Mouse (Mus musculus): Measurements from ENCODE around the gene Nek9. TPM values are rescaled to one million over a fixed set of nuclear protein-coding genes. Genes with fewer than 3 reads are reported as not detected.
A peak's percentile ranks its signal among the peaks of the same experiment; 100 is the strongest.

The Nek9 gene
- total RNA-seq, 2 experiments from 2014 or later = 24.5 to 26.3 TPM

DNA sequence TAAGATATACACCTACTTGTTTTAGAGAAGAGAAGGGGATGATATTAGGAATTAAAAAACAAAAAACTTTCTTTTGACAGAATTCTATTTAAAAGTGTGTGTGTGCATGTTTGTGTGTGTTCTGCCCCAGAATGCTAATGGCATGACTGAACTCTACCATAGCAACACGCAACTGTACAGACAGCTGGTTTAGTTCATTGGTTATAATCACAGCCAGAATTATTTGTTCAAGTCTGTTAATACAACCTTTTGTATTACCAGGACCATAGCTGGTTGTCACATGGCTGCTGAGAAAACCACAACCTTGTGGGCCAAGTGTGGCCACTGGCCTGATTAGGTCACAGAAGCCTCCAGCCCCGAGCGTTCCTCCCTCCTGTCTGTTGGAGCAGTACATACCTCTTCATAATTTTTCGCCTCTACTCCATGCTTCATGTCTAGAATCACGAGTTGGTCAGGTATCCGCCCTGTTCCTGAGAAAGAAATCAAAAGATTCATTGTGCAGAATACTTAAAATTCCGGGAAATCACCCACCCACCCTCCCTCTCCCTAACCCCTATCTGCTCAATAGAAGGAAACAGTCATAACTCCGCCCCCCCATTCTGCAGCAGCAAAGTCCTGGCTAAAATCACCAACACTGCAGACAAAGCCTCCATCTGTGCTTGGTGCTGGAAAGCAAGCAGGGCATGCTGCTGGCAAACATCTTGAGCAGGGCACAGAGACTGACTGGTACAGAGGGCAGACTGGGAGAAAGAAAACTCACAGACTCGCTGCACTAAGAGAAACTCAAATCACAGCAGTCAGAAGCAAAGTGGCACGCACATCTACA, 11.5 kb upstream of the Nek9 start:
- intact Hi-C loops (cut with DNase I) = no loop called here
- DNase-seq (ENCODE audit: extremely low spot score in 1 of 2, low spot score in 2 of 2) = peak; percentile 63 to 64

DNA sequence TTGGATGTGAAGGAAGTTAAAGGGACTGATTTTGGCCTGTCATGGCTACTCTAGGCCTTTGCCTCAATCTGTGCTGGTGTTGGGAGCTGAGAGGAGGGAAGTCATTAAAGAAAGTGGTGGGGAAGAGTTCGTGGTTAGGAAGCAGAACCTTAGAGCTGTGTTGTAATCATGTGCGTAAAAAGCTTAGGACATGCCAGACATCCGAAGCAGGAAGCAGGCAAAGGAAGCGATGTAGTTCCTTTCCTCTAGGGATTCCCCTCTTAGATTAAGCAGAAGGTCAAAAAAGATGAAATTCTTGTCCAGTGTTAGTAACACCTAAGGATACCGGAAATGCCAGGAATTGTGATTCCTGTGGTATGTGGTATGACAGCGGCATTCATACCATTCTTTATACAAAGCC, 9.2 kb upstream of the Nek9 start:
- intact Hi-C loops (cut with DNase I) = no loop called here

DNA sequence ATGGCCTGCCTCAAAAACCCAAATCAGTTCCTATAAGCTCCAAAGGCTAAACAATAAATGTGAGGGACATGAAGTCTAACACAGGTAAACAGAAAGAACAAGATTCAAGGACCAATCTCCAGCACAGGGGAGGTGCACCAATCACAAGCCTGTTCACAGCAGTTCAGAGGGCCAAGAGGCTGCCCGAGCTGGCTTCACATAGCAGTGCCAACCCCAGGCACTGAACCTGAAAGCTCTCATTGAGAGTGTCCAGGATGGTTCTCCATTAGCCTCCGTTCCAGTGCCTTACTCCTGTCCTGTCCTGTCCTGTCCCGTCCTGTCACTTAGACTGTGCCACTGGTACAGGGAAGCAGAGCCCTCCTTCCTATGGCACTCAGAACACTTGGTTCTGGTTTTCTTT, 8.0 kb upstream of the Nek9 start:
- DNase-seq (ENCODE audit: extremely low spot score in 1 of 2, low spot score in 2 of 2) = no peak
- intact Hi-C loops (cut with DNase I) = loop anchor here (2.0 kb wide), 1 partner anchor 140 kb away; no protein-coding TSS in a partner anchor

More for the DNA sequence above, 9.2 kb upstream of the Nek9 start:
- no peak for DNase-seq (ENCODE audit: extremely low spot score in 1 of 2, low spot score in 2 of 2)

DNA sequence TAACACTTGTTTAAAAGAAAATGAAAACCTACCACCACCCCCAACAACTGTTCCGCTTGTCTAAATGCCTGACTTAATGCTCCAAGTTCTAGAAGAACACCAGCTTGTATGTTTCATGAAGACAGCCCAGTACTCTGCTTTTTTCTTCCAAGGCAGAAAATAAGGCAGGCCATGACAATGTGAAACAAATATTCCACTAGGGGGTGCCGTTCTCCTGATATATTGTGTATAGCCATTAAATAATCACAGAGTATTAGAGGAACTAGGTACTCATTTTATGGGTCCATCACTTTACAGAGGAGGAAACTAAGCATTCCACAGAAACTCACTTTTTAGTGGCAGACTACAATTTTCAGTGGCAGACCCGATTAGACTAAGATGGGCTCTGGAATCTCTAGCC, 7.2 kb upstream of the Nek9 start:
- intact Hi-C loops (cut with DNase I) = loop anchor here (2.0 kb wide), 1 partner anchor 140 kb away; no protein-coding TSS in a partner anchor
- DNase-seq (ENCODE audit: extremely low spot score in 1 of 2, low spot score in 2 of 2) = peak in 1 of 2 experiments; percentile 61

DNA sequence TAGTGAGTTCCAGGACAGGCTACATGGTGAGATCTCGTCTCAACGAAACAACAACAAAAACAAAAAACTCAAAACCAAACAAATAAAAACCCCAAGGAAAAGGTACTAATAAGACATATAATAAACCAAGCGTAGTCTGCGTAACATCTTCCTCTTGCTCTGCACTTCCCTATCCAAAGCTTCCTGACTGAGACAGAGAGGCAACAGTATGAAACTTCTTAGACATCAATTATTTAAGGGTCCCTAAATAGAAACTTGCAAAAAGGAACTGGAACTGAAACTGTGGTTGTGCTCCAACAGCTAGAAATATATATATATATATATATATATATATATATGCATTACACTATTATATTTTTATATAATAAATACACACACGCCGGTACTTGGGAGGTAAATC, 6.4 kb upstream of the Nek9 start:
- no peak for DNase-seq (ENCODE audit: extremely low spot score in 1 of 2, low spot score in 2 of 2)
- intact Hi-C loops (cut with DNase I) = no loop called here

DNA sequence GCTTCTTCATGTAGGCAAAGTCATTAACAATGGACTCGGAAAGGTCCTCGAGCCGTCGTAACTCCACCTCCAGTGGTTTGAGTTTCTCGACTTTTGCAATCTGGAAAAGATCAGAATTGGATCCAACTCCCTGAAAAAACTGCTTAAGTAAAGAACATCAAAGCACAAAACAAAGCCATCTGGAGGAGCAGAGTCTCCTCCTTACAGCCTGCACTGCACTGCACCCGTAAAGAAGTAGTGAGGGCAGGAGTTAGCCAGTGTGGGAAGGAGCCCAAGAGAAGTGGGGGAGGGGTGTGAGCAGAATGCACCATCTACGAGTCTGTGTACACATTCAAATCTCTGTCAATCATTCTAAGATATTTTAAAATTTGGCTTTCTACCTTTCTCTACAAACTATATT, 5.1 kb upstream of the Nek9 start:
- intact Hi-C loops (cut with DNase I) = loop anchor here (5.0 kb wide), 1 partner anchor 318 kb away; no protein-coding TSS in a partner anchor
- DNase-seq (ENCODE audit: extremely low spot score in 1 of 2, low spot score in 2 of 2) = no peak

DNA sequence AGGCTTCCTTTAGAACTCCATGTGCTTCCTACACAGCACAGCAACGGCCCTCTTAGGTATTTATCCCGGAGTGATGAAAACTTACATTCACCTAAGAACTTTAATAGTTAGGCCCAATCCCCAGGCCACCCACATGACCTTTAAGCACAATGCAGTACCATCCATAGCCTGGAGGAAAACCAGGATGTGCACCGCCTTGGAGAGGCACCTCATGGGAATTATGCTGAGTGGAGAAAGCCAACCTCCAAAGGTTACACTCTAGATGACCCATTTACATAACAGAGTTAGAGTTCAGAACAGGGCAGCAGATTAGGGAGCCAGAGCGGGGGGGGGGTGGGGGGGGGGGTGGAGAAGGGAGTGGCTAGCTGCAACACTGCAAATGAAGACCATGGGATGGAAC, 3.1 kb upstream of the Nek9 start:
- intact Hi-C loops (cut with DNase I) = loop anchor here (5.0 kb wide), 1 partner anchor 320 kb away; no protein-coding TSS in a partner anchor
- no peak for DNase-seq (ENCODE audit: extremely low spot score in 1 of 2, low spot score in 2 of 2)

DNA sequence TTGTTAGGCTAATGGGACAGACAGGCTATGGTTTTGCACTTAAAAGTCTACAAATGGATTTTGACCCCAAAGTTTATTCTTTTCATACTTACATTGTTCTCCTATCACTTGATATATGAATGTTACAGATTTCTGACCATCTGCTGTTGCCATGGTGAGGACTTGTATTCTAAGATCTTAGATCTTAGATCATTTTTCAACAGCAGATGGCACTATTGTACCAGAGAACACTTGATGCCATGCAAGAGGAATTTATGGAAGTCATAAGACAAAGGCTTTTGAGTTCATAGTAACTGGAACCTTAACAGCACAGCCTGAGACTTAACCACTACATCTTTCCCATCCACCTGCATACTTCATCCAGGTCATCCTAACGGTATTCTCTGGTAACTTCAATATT, 2.0 kb upstream of the Nek9 start:
- DNase-seq (ENCODE audit: extremely low spot score in 1 of 2, low spot score in 2 of 2) = peak in 1 of 2 experiments; percentile 58
- intact Hi-C loops (cut with DNase I) = loop anchor here (5.0 kb wide), 1 partner anchor 321 kb away; no protein-coding TSS in a partner anchor

DNA sequence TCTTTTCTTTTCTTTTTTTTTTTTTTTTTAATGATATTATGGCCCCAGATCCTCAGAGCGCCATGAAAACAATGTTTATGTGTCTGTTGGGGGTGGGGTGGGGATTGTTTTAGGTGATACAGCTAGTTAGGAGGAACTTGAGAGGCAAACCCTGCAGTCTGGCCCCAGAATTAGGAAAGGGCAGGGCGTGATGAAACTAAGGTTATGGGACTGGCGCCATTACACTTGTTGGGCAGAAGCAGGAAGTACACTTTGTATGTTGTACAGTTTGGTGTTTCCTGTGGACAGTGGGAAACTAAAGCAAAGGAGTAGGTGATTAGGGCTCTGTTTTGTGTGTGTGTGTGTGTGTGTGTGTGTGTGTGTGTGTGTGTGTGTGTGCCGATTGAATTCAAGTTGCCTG, 785 bp upstream of the Nek9 start:
- DNase-seq (ENCODE audit: extremely low spot score in 1 of 2, low spot score in 2 of 2) = peak in 1 of 2 experiments; percentile 34

DNA sequence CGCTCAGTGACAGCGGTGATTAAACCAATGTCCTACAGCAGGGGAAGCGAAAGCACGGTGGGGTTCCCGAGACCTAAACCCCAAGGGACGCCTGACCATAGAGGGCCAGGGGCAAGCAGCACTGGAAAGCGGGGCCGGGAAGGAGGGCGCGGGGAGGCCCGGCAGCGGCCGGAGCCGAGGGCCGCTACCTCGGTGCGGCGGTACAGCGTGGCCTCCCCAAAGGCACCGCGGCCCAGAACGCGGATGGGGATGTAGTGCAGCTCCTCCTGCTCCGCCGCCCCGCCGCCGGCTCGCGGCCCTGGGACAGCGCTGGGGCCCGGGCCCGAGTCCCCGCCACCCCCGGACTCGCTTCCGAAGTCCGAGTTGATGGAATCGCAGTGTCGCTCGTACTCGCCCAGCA, 347 bp downstream of the Nek9 start:
- no peak for DNase-seq (ENCODE audit: extremely low spot score in 1 of 2, low spot score in 2 of 2)
- intact Hi-C loops (cut with DNase I) = loop anchor here (10.0 kb wide), 1 partner anchor 476 kb away; no protein-coding TSS in a partner anchor

More for the DNA sequence above, 785 bp upstream of the Nek9 start:
- intact Hi-C loops (cut with DNase I) = loop anchor here (5.0 to 10.0 kb wide), 2 partner anchors 322 to 475 kb away; no protein-coding TSS in a partner anchor

DNA sequence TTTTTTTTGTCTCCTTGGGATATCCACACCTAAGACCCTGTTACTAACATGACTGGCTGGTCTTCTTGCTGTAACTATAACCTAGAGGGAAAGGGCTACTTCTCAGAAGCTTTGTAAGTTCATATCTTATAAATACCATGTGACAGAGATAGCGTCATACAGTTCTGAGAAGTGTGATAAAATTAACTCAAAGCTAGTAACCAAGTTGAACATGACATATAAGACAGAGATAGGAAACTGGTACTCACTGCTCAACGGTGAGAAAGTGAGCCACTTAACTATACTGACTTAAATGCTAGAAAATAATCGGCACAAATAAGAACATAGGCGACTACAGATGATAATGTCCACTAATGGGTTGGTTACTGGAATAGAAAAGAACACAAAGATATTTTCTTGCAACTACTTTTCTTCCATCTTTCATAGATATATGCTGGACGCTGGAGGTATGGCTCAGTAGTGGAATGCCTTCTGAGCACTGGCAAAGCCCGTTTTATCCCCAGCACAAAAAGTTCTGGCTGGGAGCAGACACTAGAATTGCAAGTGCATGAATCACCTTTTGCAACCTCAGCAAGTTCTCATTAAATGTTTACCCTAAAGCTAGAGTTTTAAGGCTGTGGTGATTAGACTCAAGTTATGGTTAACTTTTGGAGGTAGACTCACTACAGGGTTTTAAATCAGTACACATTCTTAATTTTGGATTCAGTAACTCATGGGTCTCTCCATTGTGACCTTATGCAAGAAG, 1.4 kb downstream of the Nek9 start:
- intact Hi-C loops (cut with DNase I) = loop anchor here (10.0 kb wide), 1 partner anchor 477 kb away; no protein-coding TSS in a partner anchor
- DNase-seq (ENCODE audit: extremely low spot score in 1 of 2, low spot score in 2 of 2) = no peak

DNA sequence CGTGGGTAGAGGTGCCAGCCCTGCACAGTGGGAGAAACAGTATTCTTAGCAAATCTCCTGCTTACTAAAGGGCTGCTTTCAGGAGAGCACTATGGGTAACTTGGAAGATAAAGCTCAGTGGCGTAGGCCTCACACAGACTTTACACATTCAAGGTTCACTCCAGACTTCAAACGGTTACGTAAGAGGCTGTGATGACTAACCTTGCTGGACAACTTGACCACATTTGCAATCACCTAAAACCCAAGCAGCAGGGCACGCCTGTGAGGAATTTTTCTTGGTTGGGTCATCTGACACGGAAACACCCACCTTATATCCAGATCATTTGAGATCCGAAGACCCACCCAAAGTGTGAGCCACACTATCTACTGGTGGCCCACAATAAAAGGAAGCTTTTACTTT, 9.0 kb downstream of the Nek9 start:
- intact Hi-C loops (cut with DNase I) = loop anchor here (10.0 kb wide), 1 partner anchor 485 kb away; no protein-coding TSS in a partner anchor
- DNase-seq (ENCODE audit: extremely low spot score in 1 of 2, low spot score in 2 of 2) = no peak

DNA sequence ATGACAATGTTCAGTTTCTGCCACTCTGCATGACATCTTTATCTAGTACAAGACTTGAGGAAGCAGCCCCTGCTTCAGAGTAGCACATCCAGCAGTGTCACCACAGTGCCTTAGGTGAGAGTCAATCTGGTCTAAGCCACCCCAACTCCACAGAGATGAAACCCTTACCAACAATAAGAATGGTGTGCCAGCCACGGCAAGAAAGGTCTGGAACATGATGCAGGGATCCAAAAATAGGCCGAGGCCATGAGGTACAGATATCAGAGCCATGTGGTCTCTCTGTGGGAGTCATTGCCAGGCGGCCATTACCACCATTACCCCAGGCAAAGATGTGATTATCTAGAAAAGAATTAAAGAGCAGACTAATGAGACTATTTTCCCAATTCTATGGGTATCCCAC, 30.5 kb downstream of the Nek9 start:
- DNase-seq (ENCODE audit: extremely low spot score in 1 of 2, low spot score in 2 of 2) = no peak

DNA sequence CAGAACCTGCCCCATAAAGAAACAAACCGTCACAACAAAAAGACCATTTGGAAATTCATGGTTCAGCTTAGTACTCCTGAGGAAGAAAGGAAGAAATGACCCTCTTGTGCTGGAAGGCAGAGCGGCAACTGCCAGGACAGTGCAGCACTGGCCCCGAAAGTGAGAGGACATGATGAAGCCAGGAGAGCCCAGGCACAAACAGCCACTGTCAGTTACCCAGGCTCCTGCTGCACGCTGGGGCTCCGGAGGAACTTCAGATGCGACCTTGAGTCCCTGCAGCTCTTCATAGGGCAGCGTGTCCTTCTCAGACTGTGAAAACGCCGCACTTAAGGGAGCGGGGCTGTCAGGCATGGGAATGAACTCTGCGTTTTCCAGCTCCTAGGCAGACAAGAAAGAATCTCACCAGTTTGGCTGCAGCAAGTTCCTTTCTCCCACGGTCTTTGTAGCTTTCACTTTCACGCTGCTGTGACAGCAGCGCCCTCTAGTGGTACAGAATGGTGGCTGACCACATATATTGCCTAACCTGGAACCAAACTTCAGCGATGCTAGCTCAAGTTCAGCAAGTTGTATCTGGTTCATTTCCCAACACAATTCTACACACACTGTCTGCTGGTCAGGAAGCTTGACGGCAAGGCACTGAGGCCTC, 33.8 kb downstream of the Nek9 start:
- intact Hi-C loops (cut with DNase I) = loop anchor here (2.0 kb wide), 1 partner anchor 163 kb away; no protein-coding TSS in a partner anchor
- peak; percentile 80 to 87 for DNase-seq (ENCODE audit: extremely low spot score in 1 of 2, low spot score in 2 of 2)

More for the DNA sequence above, 30.5 kb downstream of the Nek9 start:
- intact Hi-C loops (cut with DNase I) = no loop called here

DNA sequence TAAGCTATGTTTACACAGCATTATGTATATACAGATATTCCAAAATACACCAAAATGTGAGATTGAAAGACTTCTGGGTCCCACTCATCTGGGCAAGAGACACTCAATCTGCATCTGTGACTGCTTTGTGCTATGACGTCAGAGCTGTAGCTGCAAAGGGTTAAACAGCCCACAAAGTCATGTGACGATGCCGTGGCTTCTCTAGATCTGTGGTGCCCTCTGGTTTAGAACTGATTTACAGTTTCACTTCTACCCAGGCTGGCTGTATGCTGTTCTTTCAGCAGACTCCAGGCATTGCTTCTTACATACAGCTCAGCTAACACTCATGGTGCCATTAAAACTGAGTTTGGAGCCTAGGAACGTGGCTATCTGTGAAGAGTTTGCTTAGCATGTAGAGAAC, 34.4 kb downstream of the Nek9 start:
- intact Hi-C loops (cut with DNase I) = loop anchor here (2.0 to 5.0 kb wide), 2 partner anchors 142 to 162 kb away; no protein-coding TSS in a partner anchor
- no peak for DNase-seq (ENCODE audit: extremely low spot score in 1 of 2, low spot score in 2 of 2)

DNA sequence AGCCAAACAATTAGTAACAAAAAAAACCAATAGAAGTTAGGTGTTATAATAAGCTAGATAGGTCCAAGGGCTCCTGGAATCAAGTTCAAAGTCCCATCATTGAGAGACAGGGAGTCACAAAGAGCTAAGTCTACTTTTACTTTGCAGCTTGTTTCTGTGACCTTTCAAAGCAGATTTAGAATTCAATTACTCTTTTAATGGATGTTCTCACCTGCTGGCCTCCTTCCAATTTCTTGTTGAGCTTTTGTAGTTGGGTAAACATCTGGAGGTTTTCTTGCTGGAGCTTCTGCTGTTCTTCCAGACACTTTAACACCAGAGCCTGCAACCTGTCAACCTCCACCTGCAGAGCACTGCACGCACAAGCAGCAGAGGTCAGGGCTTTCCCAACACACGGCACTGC, 35.9 kb downstream of the Nek9 start:
- intact Hi-C loops (cut with DNase I) = loop anchor here (5.0 kb wide), 1 partner anchor 141 kb away; no protein-coding TSS in a partner anchor
- DNase-seq (ENCODE audit: extremely low spot score in 1 of 2, low spot score in 2 of 2) = no peak

DNA sequence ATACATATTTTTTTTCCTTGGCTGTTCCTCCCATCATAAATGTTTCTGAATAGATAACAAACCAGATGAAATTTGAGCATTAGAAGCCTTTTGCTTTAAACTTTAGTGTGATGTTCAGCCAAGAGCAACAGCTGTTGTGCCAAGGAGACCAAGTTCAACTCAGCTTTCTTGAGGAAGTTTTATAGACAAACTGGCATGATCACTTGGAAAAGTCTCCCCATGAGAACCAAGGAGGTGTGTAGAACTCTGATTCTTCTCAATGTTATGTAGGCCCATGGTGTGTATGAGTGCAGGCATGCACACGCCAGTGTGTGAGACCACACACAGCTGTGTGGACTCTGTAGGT, 40.4 kb downstream of the Nek9 start:
- intact Hi-C loops (cut with DNase I) = no loop called here
- DNase-seq (ENCODE audit: extremely low spot score in 1 of 2, low spot score in 2 of 2) = no peak

DNA sequence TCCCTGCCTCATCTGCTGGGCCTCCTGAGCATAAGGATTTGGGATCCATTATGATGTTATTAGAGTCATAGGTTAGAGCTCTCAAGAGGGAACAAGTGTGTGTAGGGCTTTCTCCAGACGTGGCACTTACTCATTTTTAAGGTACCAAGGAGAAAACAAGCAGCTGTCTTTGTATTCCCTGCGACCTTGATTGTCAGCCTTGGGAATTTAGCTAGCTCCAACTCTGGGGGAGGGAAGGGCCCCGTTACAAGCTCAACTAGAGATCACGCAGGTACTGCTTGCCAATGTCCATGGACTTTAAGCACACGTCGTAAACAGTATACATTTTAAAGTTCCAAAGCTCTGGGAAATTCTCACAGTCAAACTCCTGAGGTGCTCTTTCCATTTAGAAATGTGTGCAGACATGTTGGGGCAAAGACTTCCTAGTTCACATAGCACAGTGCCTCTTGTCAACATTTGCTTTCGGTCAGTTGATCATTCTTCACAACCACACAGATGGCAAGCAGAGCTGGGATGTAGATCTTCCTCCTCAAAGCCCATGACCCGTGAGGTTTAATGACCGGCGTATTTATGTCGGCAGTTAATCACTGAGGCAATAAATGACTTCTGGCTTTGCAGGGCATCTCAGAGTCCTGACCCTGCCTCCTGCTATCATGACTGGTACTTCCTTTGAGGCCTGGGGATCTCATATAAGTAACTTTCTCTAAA, 40.9 kb downstream of the Nek9 start:
- DNase-seq (ENCODE audit: extremely low spot score in 1 of 2, low spot score in 2 of 2) = no peak
- intact Hi-C loops (cut with DNase I) = no loop called here
